Mouse (Mus musculus) hindbrain, embryonic 13.5 days (tissue): Measurements from ENCODE around the gene Fgf8. TPM values are rescaled to one million over a fixed set of nuclear protein-coding genes. Genes with fewer than 3 reads are reported as not detected.

Experiments used
- ATAC-seq: fragments of 200-750 bp; cut with Nextera tagmentation; 2 replicates; pipeline ENCODE4 v1.8.0; 2017; ENCODE audit warnings: moderate TSS enrichment; ENCODE audit not compliant: low FRiP score
- H3K27ac ChIP-seq: fragments of 300-500 bp; sonication (generic); 2 replicates; pipeline ENCODE4 v1.5.1; 2015; ENCODE audit warnings: inconsistent platforms, mild to moderate bottlenecking, moderate library complexity
- H3K27me3 ChIP-seq: fragments of 300-500 bp; sonication (generic); 2 replicates; pipeline ENCODE4 v1.6.1; 2015; ENCODE audit warnings: mild to moderate bottlenecking, inconsistent platforms
- H3K36me3 ChIP-seq: fragments of 300-500 bp; sonication (generic); 2 replicates; pipeline ENCODE4 v1.6.1; 2015; ENCODE audit warnings: mild to moderate bottlenecking, inconsistent platforms
- H3K4me1 ChIP-seq: fragments of 300-500 bp; sonication (generic); replicated peaks from 2 replicates; pipeline ENCODE4 v1.6.1; 2015; ENCODE audit warnings: inconsistent platforms
- H3K4me2 ChIP-seq: fragments of 300-500 bp; sonication (generic); 2 replicates; pipeline ENCODE4 v1.6.1; 2015; ENCODE audit warnings: inconsistent platforms, mild to moderate bottlenecking, moderate library complexity
- H3K4me3 ChIP-seq: fragments of 300-500 bp; sonication (generic); 2 replicates; pipeline ENCODE4 v1.5.1; 2015; ENCODE audit warnings: mild to moderate bottlenecking, inconsistent platforms
- H3K9ac ChIP-seq: fragments of 300-500 bp; sonication (generic); 2 replicates; pipeline ENCODE4 v1.6.1; 2015; ENCODE audit warnings: mild to moderate bottlenecking, inconsistent platforms
- H3K9me3 ChIP-seq: fragments of 300-500 bp; sonication (generic); 2 replicates; pipeline ENCODE4 v1.6.1; 2016; ENCODE audit warnings: inconsistent platforms
- WGBS: fragments of 180-500 bp; shearing (Covaris S2); methylation state at CpG from one replicate; pipeline ENCODE4 v1.1.7; 2015; 5-methylcytosine and 5-hydroxymethylcytosine counted together
- polyA plus RNA-seq: library from polyadenylated mRNA; unstranded; fragments of >200 nt; fragmentation: Nextera tagmentation; extraction: Ambion mirVana; gene quantifications from 2 replicates; pipeline ENCODE4 v1.2.1, GENCODE M21; 2015

The Fgf8 gene
- polyA plus RNA-seq = 0.44 and 0.95 TPM in 2 replicates

GRCm38 (mm10) chr19:45742218-45742983, at the start of gene Fgf8:
Gene Fgf8, minus strand, starts transcription at chr19:45742915.
- Histone ChIP-seq H3K4me3 (peak within 1 kb of the TSS; percentile 35), H3K27me3 (peaks cover 100% of the 10 kb centered on the region), H3K4me2 (peak within 1 kb of the TSS; percentile 59), H3K9me3 (no peaks in the 10 kb centered on the region), H3K27ac (no peak within 1 kb of the TSS), H3K36me3 (no peaks in the 10 kb centered on the region), H3K4me1 (peaks cover 37% of the 10 kb centered on the region), H3K9ac (peak within 1 kb of the TSS; percentile 46; the same call in 1 of the 2 replicates)
- ATAC-seq = no peak
- WGBS = 1% methylated on average over 36 of the region's 68 CpGs

GRCm38 (mm10) chr19:45792404-45792803, 49.7 kb upstream of the Fgf8 start:
- Histone ChIP-seq H3K36me3 (no peaks in the 10 kb centered on the region), H3K9ac (no peak overlapping the region), H3K4me3 (no peak overlapping the region), H3K27me3 (0 out of 2 replicates have a peak, but pooled peaks cover 3% of the 10 kb centered on the region), H3K9me3 (no peaks in the 10 kb centered on the region), H3K4me1 (peaks cover 13% of the 10 kb centered on the region), H3K4me2 (no peak overlapping the region), H3K27ac (no peak overlapping the region)
- ATAC-seq = no peak
- 86% methylated on average over 6 of the region's 6 CpGs for WGBS

GRCm38 (mm10) chr19:45789888-45790874, 47.5 kb upstream of the Fgf8 start:
- Histone ChIP-seq H3K27ac (no peak overlapping the region), H3K9me3 (no peaks in the 10 kb centered on the region), H3K4me1 (peaks cover 4% of the 10 kb centered on the region; the same call in 1 of the 2 replicates), H3K36me3 (no peaks in the 10 kb centered on the region), H3K9ac (no peak overlapping the region), H3K27me3 (0 out of 2 replicates have a peak, but pooled peaks cover 3% of the 10 kb centered on the region), H3K4me3 (no peak overlapping the region), H3K4me2 (no peak overlapping the region)
- 79% methylated on average over 11 of the region's 13 CpGs for whole genome bisulfite sequencing
- no peak for ATAC-seq

- Histone ChIP-seq H3K27ac (no peak overlapping the region), H3K9me3 (no peaks in the 10 kb centered on the region), H3K4me1 (peaks cover 4% of the 10 kb centered on the region; the same call in 1 of the 2 replicates), H3K4me3 (no peak overlapping the region), H3K27me3 (no peaks in the 10 kb centered on the region), H3K9ac (no peak overlapping the region), H3K36me3 (no peaks in the 10 kb centered on the region), H3K4me2 (no peak overlapping the region)
- WGBS = 79% methylated on average over 7 of the region's 7 CpGs
- ATAC-seq = no peak
These were observed 46.6 kb upstream of the Fgf8 start for GRCm38 (mm10) chr19:45789365-45789764.

- ATAC-seq = no peak
- H3K27me3 ChIP-seq = no peaks in the 10 kb centered on the region
- no peak overlapping the region for H3K4me3 ChIP-seq
- H3K27ac ChIP-seq = no peak overlapping the region
- H3K4me1 ChIP-seq = peaks cover 10% of the 10 kb centered on the region
- no peaks in the 10 kb centered on the region for H3K36me3 ChIP-seq
- H3K4me2 ChIP-seq = no peak overlapping the region
- 95% methylated on average over 4 of the region's 4 CpGs for WGBS
- no peak overlapping the region for H3K9ac ChIP-seq
- H3K9me3 ChIP-seq = no peaks in the 10 kb centered on the region
These were observed 45.6 kb upstream of the Fgf8 start for GRCm38 (mm10) chr19:45788337-45788736.

- H3K9ac ChIP-seq = no peak overlapping the region
- H3K27ac ChIP-seq = no peak overlapping the region
- ATAC-seq = no peak
- no peak overlapping the region for H3K4me3 ChIP-seq
- WGBS = 81% methylated on average over 3 of the region's 3 CpGs
- no peak overlapping the region for H3K4me2 ChIP-seq
- H3K9me3 ChIP-seq = no peaks in the 10 kb centered on the region
- peaks cover 6% of the 10 kb centered on the region for H3K4me1 ChIP-seq
- H3K27me3 ChIP-seq = no peaks in the 10 kb centered on the region
- no peaks in the 10 kb centered on the region for H3K36me3 ChIP-seq
These were observed 44.7 kb upstream of the Fgf8 start for GRCm38 (mm10) chr19:45787450-45787849.

GRCm38 (mm10) chr19:45785470-45785869, 42.8 kb upstream of the Fgf8 start:
- H3K4me2 ChIP-seq = no peak overlapping the region
- H3K9ac ChIP-seq = no peak overlapping the region
- H3K27me3 ChIP-seq = no peaks in the 10 kb centered on the region
- no peak for ATAC-seq
- no peaks in the 10 kb centered on the region for H3K36me3 ChIP-seq
- peaks cover 22% of the 10 kb centered on the region for H3K4me1 ChIP-seq
- H3K4me3 ChIP-seq = no peak overlapping the region
- no peak overlapping the region for H3K27ac ChIP-seq
- 75% methylated on average over 3 of the region's 3 CpGs for WGBS
- no peaks in the 10 kb centered on the region for H3K9me3 ChIP-seq

- H3K36me3 ChIP-seq = peaks cover 10% of the 10 kb centered on the region; the same call in 1 of the 2 replicates
- no peaks in the 10 kb centered on the region for H3K9me3 ChIP-seq
- peak overlapping the region; percentile 52 for H3K4me2 ChIP-seq
- peaks cover 36% of the 10 kb centered on the region for H3K4me1 ChIP-seq
- 39% methylated on average over 17 of the region's 17 CpGs for WGBS
- H3K4me3 ChIP-seq = peak overlapping the region; percentile 34
- H3K9ac ChIP-seq = peak overlapping the region; percentile 53
- peak overlapping the region; percentile 4; the same call in 1 of the 2 replicates for H3K27ac ChIP-seq
- no peak for ATAC-seq
- no peaks in the 10 kb centered on the region for H3K27me3 ChIP-seq
These were observed 41.3 kb upstream of the Fgf8 start for GRCm38 (mm10) chr19:45783933-45784576.

- H3K27ac ChIP-seq = peak within 1 kb of the TSS; percentile 99
- H3K4me1 ChIP-seq = peaks cover 40% of the 10 kb centered on the region
- peak within 1 kb of the TSS; percentile 82 for H3K4me2 ChIP-seq
- peak within 1 kb of the TSS; percentile 100 for H3K9ac ChIP-seq
- under 1% methylated on average over 53 of the region's 71 CpGs for WGBS
- H3K4me3 ChIP-seq = peak within 1 kb of the TSS; percentile 99
- ATAC-seq = peak; percentile 98
- peaks cover 13% of the 10 kb centered on the region for H3K36me3 ChIP-seq
- no peaks in the 10 kb centered on the region for H3K27me3 ChIP-seq
- no peaks in the 10 kb centered on the region for H3K9me3 ChIP-seq
These were observed 40.6 kb upstream of the Fgf8 start, which contains the start of gene Mgea5 for GRCm38 (mm10) chr19:45783181-45783932. Gene Mgea5, minus strand, starts transcription at chr19:45783837.

- H3K9ac ChIP-seq = peak overlapping the region; percentile 100
- peak overlapping the region; percentile 99 for H3K4me3 ChIP-seq
- ATAC-seq = peak; percentile 43
- under 1% methylated on average over 35 of the region's 36 CpGs for WGBS
- H3K9me3 ChIP-seq = no peaks in the 10 kb centered on the region
- H3K27me3 ChIP-seq = no peaks in the 10 kb centered on the region
- H3K4me1 ChIP-seq = peaks cover 40% of the 10 kb centered on the region
- peaks cover 22% of the 10 kb centered on the region for H3K36me3 ChIP-seq
- peak overlapping the region; percentile 82 for H3K4me2 ChIP-seq
- peak overlapping the region; percentile 99 for H3K27ac ChIP-seq
These were observed 39.7 kb upstream of the Fgf8 start for GRCm38 (mm10) chr19:45782315-45783001.

GRCm38 (mm10) chr19:45781676-45782075, 39.0 kb upstream of the Fgf8 start:
- no peaks in the 10 kb centered on the region for H3K9me3 ChIP-seq
- peaks cover 30% of the 10 kb centered on the region for H3K36me3 ChIP-seq
- 61% methylated on average over 8 of the region's 8 CpGs for WGBS
- peak overlapping the region; percentile 82 for H3K4me2 ChIP-seq
- no peak overlapping the region for H3K27ac ChIP-seq
- no peaks in the 10 kb centered on the region for H3K27me3 ChIP-seq
- H3K4me3 ChIP-seq = peak overlapping the region; percentile 99
- peaks cover 40% of the 10 kb centered on the region for H3K4me1 ChIP-seq
- no peak for ATAC-seq
- H3K9ac ChIP-seq = peak overlapping the region; percentile 100
